Mouse (Mus musculus): ENCODE data around the gene Gm11032. TPM values are rescaled to one million over a fixed set of nuclear protein-coding genes. Genes with fewer than 3 reads are reported as not detected.

Gene Gm11032
- total and polyA plus RNA-seq, 3 experiments, result not detected

DNA sequence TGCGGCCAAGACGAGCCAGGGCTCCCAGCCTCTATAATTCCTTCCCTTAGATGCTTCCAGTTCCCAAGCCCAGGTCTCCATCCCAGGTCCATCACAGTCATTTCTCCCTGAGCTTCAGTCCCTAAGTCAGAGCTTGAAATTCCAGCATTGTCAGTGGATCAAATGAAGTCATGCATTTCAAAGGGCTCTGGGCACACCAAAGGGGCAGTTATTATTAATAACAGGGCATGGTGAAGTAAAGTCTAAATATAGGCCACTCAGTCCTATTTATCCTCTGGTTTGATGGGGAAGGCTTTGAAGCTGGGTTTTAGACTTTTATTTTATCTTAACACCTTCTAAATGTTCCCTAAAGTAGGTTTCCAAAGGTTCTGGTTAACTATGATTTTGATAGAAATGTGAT is 8.0 kb upstream of the Gm11032 start:
- Histone ChIP-seq H3K27ac (ENCODE audit: control insufficient read depth, low read depth, low read length) (no peak overlapping the region), H3K27me3 (ENCODE audit: control insufficient read depth in 1 of 2, insufficient read depth in 2 of 2, low read length in 2 of 2) (peaks cover 20 to 55% of the 10 kb centered on the region in 2 experiments), H3K79me2 (ENCODE audit: control insufficient read depth, insufficient read depth, low read length, poor library complexity) (no peaks in the 10 kb centered on the region), H3K4me3 (ENCODE audit: control insufficient read depth in 1 of 2, insufficient read depth in 1 of 2, low read depth in 2 of 2, low read length in 2 of 2) (no peak overlapping the region), H3K9ac (ENCODE audit: control insufficient read depth, low read depth, low read length, poor library complexity, severe bottlenecking) (no peak overlapping the region), H3K36me3 (ENCODE audit: control insufficient read depth in 1 of 2, insufficient read depth in 2 of 2, low read length in 2 of 2) (no peaks in the 10 kb centered on the region), H3K9me3 (replicated peaks; ENCODE audit: insufficient read depth, low read length) (no peaks in the 10 kb centered on the region), H3K4me1 (ENCODE audit: control insufficient read depth in 1 of 2, insufficient read depth in 2 of 2, low read length in 2 of 2) (no peaks in the 10 kb centered on the region)
- no peak for DNase-seq (ENCODE audit: low read depth, low spot score)
- no peak for TF ChIP-seq SMC3 (IDR thresholded peaks at IDR 0.05; ENCODE audit: low read depth, low read length)
- TF ChIP-seq HCFC1 (IDR thresholded peaks at IDR 0.05; ENCODE audit: low read depth, low read length), result no peak
- TF ChIP-seq ZKSCAN1 (IDR thresholded peaks at IDR 0.05; ENCODE audit: low read depth, low read length), result no peak
- TF ChIP-seq MAX (IDR thresholded peaks at IDR 0.05; ENCODE audit: low read length), result no peak
- TF ChIP-seq MYB (IDR thresholded peaks at IDR 0.05; ENCODE audit: low read depth, low read length), result no peak
- TF ChIP-seq TBP (IDR thresholded peaks at IDR 0.05; ENCODE audit: low read depth, low read length), result no peak
- TF ChIP-seq ZC3H11A (IDR thresholded peaks at IDR 0.05; ENCODE audit: low read depth, low read length), result no peak
- no peak for TF ChIP-seq BHLHE40 (IDR thresholded peaks at IDR 0.05; ENCODE audit: borderline replicate concordance, low read depth, low read length)
- TF ChIP-seq POLR2AphosphoS5 (IDR thresholded peaks at IDR 0.05; ENCODE audit: borderline replicate concordance, low read depth, low read length), result no peak
- no peak for TF ChIP-seq TCF12 (IDR thresholded peaks at IDR 0.05; ENCODE audit: low read depth, low read length)
- no peak for TF ChIP-seq POLR2AphosphoS2 (IDR thresholded peaks at IDR 0.05; ENCODE audit: low read length)
- TF ChIP-seq CHD2 (IDR thresholded peaks at IDR 0.05; ENCODE audit: low read length), result no peak

DNA sequence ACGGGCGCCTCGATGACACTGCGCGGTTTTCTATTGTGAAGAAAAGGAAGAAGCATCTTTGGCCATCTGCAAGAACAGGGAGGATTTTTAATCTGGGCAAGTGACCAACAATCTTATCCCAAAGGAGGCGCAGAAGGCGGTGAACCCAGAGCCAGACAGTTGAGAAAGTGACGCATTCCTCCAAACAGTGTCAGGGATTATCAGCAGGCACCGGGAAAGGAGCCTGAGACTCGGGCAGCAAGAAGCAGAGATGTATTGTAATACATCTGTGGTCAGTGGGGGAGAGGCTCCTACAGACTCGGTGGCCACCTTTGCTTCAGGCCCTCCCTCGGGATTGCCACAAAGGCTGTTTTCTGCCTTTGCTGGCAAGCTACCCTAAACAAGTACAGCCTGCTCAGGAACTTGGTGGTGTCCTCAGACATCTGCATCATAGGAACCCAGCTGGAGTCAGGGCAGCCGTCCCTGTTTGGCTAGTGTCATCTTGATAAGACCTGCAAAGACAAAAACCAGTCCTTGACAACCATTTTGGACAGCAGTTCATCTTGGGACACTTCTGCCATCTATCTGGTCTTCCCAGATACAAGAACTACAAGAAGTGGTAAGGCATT is 738 bp downstream of the Gm11032 start:
- Histone ChIP-seq H3K4me3 (ENCODE audit: control insufficient read depth in 1 of 2, insufficient read depth in 1 of 2, low read depth in 2 of 2, low read length in 2 of 2) (no peak overlapping the region), H3K9ac (ENCODE audit: control insufficient read depth, low read depth, low read length, poor library complexity, severe bottlenecking) (no peak overlapping the region), H3K27ac (ENCODE audit: control insufficient read depth, low read depth, low read length) (no peak overlapping the region), H3K79me2 (ENCODE audit: control insufficient read depth, insufficient read depth, low read length, poor library complexity) (no peaks in the 10 kb centered on the region), H3K9me3 (replicated peaks; ENCODE audit: insufficient read depth, low read length) (no peaks in the 10 kb centered on the region), H3K27me3 (ENCODE audit: control insufficient read depth in 1 of 2, insufficient read depth in 2 of 2, low read length in 2 of 2) (peaks cover 3 to 10% of the 10 kb centered on the region in 2 experiments), H3K36me3 (ENCODE audit: control insufficient read depth in 1 of 2, insufficient read depth in 2 of 2, low read length in 2 of 2) (no peaks in the 10 kb centered on the region), H3K4me1 (ENCODE audit: control insufficient read depth in 1 of 2, insufficient read depth in 2 of 2, low read length in 2 of 2) (no peaks in the 10 kb centered on the region)
- TF ChIP-seq TAL1 (IDR thresholded peaks at IDR 0.05; ENCODE audit: low read length), result no peak
- TF ChIP-seq GATA1 (IDR thresholded peaks at IDR 0.05; ENCODE audit: low read depth, low read length), result peak; percentile 37; the same call in 1 of the 2 replicates
- no peak for DNase-seq (ENCODE audit: low read depth, low spot score)

DNA sequence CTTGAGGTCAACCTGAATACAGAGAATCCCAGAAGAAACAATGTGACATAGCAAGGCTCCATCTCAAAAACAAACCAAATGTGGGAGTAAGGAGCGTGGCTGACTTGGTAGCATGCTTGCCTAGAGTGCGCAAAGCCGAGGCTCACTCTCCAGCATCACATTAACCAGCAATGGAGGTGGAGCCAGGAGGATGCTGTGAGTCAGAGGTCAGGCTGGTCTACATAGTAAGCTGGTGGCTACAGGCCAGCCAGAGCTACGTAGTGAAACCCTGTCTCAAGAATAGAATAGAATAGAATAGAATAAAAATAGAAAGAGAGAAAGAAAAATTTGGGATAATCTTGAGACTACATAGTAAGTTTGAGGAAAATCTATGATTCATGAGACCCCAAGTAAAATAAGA is 2.0 kb downstream of the Gm11032 start:
- no peaks in the 10 kb centered on the region for H3K36me3 ChIP-seq (ENCODE audit: control insufficient read depth in 1 of 2, insufficient read depth in 2 of 2, low read length in 2 of 2)
- no peaks in the 10 kb centered on the region for H3K4me1 ChIP-seq (ENCODE audit: control insufficient read depth in 1 of 2, insufficient read depth in 2 of 2, low read length in 2 of 2)
- no peaks in the 10 kb centered on the region for H3K9me3 ChIP-seq (replicated peaks; ENCODE audit: insufficient read depth, low read length)
- H3K79me2 ChIP-seq (ENCODE audit: control insufficient read depth, insufficient read depth, low read length, poor library complexity), result no peaks in the 10 kb centered on the region
- H3K27ac ChIP-seq (ENCODE audit: control insufficient read depth, low read depth, low read length), result no peak overlapping the region
- no peak for TF ChIP-seq HCFC1 (IDR thresholded peaks at IDR 0.05; ENCODE audit: low read depth, low read length)
- TF ChIP-seq UBTF (IDR thresholded peaks at IDR 0.05; ENCODE audit: borderline replicate concordance, insufficient read depth, low read depth, low read length), result no peak
- TF ChIP-seq MXI1 (IDR thresholded peaks at IDR 0.05; ENCODE audit: low read depth, low read length), result no peak
- no peak for TF ChIP-seq MAZ (IDR thresholded peaks at IDR 0.05; ENCODE audit: low read depth, low read length)
- TF ChIP-seq SIN3A (IDR thresholded peaks at IDR 0.05; ENCODE audit: low read length), result no peak
- no peak for TF ChIP-seq TBP (IDR thresholded peaks at IDR 0.05; ENCODE audit: low read depth, low read length)
- no peak for TF ChIP-seq ELF1 (IDR thresholded peaks at IDR 0.05; ENCODE audit: low read depth, low read length)
- TF ChIP-seq GATA1 (IDR thresholded peaks at IDR 0.05; ENCODE audit: low read depth, low read length), result no peak
- TF ChIP-seq TAL1 (IDR thresholded peaks at IDR 0.05; ENCODE audit: low read length), result no peak
- no peak for TF ChIP-seq BHLHE40 (IDR thresholded peaks at IDR 0.05; ENCODE audit: borderline replicate concordance, low read depth, low read length)
- TF ChIP-seq ZKSCAN1 (IDR thresholded peaks at IDR 0.05; ENCODE audit: low read depth, low read length), result no peak
- TF ChIP-seq MAFK (IDR thresholded peaks at IDR 0.05; ENCODE audit: borderline replicate concordance, low read depth, low read length), result no peak
- no peak for TF ChIP-seq CHD2 (IDR thresholded peaks at IDR 0.05; ENCODE audit: low read length)
- H3K4me3 ChIP-seq (ENCODE audit: control insufficient read depth in 1 of 2, insufficient read depth in 1 of 2, low read depth in 2 of 2, low read length in 2 of 2), result no peak overlapping the region
- H3K9ac ChIP-seq (ENCODE audit: control insufficient read depth, low read depth, low read length, poor library complexity, severe bottlenecking), result no peak overlapping the region
- DNase-seq (ENCODE audit: low read depth, low spot score), result no peak
- peaks cover 8 to 10% of the 10 kb centered on the region in 2 experiments for H3K27me3 ChIP-seq (ENCODE audit: control insufficient read depth in 1 of 2, insufficient read depth in 2 of 2, low read length in 2 of 2)
